Mouse (Mus musculus) liver, adult (tissue): Measurements from ENCODE around the gene Gm6657.

ENCODE experiments used
- GATA4 ChIP-seq: IDR thresholded peaks from 2 replicates; pipeline ENCODE4 v1.6.1; 2014; ENCODE audit warnings: mild to moderate bottlenecking, low read length; ENCODE audit not compliant: insufficient replicate concordance

Gm6657 gene

DNA sequence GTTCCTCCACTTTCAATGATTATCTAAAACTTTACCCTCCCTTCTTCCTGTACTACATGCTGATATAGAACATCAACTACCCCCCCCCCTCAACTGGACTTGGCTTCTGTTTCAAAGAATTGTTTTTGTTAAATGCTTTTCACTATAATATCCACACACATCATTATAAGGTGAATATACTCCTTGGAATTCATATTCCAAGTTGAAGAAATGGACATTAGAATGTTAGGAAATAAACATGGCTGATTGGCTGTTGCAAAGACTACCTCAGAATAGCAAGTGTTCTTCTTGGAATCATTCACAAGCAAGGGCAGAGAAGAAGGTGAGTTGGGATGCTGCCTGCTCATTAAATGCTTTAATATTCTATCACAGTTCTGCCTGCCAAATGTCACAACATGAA, at the start of gene Gm6657:
Gm6657 (plus strand) TSS at position 301 of the 400 bp plus-strand sequence.
- no peak for TF ChIP-seq GATA4

DNA sequence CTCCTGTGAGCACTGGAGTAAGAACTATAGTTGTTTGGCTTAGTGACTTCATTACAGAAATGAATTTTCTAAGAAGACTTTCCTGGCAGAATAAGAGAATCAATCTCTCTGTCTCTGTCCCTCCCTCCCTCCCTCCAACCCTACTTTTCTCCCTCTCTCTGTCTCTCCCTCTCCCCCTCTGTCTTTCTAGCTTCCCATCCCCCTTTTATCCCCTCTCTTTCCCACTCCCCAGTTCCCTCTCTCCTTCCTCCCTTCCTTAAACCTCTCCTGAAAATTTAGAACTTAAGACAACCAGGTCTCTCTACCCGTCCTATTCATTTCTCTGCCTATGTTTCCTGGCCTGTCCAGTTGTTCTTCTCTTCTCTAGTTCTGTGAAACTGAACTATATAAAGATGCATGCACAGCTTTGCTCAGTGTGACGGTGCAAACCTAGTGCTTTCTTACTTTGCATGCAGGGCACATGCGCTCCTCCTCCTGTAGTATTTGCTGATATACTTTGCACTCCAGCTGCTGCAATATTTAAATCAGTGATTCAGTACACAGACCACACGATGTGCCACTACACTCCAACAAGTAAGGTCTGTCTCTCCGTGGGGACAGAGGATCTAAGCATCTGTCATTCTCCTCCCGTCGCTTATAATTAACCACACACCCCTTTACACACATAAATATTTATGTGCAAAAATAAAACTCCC, 40.6 kb upstream of the Gm6657 start:
- TF ChIP-seq GATA4: no peak

DNA sequence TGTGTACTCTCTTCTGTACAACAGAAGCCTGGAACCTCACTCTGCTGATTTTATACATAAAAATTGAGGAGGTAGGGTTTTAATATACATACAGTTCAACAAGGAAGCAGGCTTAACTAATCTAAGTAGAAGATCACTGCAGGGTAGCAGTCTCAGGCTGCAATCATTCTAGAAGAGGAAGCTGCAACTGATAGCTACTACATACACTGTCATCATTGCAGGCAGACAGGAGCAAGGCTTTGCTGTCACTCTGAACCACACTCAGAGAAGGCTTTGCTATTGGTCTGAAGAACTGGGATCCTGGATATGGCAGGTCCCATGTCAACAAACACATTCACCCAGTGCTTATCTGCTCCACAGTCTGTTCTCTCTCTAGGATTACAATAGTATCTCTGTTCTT, 23.9 kb upstream of the Gm6657 start:
- no peak for TF ChIP-seq GATA4

DNA sequence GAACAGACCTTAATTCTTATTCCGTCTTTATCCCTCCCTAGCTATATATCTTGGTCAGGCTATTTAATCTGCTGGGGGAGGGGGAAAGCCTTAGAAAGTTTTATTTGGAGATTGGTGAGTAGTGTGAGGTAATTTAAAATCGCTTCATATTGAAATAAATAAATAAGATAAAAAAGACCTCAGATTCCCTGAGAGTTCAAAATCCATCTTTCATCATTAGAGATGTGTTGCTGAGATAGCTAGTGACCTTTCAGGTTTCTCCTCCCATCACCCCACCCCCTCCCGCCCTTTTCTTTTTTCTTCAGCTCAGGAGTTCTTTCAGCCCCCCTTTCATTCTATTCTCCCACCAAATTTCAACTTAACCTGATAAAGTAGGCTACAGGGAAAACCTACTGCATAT, 20.1 kb upstream of the Gm6657 start:
- TF ChIP-seq GATA4: peak; percentile 70; the same call in 1 of the 2 replicates

DNA sequence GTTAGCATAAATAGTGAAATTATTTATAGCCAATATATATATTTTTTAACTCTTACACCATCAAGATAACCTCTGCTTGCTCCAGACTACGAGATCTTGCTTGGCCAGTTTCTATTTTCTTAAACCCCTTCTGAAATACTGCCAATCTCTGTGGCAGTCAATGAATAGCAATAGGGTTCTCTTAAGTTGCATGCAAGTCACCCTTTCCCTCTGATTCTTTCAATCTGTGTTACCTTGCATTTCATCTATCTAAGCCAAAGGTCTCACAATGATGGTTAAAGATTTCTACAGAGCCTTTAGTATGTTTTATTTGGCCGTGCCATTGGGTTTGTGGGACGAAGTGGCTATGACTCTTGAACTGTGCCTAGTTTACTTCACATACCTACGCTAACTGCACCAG, 19.4 kb upstream of the Gm6657 start:
- no peak for TF ChIP-seq GATA4

DNA sequence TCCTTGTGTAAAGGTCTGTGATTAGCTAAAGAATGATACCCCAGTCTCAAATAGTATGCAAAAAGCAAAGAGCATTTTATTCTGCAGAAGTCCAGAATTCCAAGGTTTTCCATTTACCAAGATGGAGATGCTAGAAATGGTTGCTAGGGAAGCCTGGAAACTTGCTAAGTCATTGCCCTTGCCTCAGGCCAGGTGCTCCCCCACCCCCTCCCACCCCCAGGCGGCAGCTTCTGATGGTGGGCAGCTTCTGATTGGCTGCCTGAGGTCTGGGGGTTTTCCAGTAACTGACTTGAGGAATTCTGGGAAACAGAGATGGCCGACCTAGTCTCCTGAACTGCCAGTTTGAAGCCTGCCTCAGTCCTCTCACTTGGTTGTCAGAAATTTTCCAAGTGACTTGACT, 12.6 kb upstream of the Gm6657 start:
- TF ChIP-seq GATA4: no peak

GRCm38 (mm10) chr12:78195368-78195767, 1.3 kb downstream of the Gm6657 start:
- TF ChIP-seq GATA4: no peak

GRCm38 (mm10) chr12:78203646-78204045, 9.6 kb downstream of the Gm6657 start:
- TF ChIP-seq GATA4: no peak

DNA sequence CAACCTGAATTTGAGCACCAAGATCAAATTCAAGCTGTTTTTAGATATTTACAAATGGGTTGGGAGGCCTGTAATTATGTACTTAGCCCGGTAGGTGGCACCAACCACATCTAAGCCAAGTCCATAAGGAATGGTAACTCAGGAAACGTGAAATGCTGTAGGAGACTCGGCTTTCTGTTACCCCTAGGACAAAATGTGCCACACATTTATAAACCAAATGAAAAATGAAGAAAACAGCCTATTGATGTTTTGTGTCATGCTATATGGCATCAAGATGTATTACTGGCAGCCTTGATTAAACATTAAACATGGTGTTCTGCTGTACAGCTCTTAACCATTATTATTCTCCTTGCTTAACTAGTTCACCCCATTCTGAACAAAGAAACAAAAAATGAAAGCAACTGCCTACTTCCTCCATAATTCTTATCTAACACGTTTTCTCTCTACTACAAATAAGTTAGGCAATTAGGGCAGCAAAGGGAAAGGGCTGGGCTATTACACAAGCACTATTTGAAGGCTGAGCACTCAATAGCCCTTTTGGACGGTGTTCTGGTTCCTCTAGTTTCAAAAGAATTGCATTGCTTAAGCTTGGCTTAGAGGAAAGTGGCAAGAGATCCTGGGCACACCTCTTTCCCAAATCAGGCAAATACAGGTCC, 12.0 kb downstream of the Gm6657 start:
- TF ChIP-seq GATA4: no peak

DNA sequence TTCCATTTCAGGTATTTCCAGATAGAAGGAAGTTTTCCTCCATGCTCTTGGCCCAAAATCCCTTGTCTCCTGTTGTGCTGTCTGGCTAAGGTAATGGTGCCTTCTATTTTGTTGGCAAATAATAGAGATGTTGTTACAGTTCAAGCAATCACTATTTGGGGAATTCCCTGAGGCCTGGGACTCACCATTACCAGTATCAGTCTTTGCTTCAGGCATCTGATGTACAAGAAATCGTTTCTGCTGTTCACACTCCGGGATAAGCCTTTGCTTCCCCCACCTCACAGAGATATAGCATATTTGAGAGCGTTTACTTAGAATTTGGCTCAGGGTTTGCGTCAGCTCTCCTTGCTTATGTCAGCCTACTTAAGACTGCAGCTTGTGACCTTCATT, 12.5 kb downstream of the Gm6657 start:
- no peak for TF ChIP-seq GATA4

- no peak for TF ChIP-seq GATA4
These were observed 15.8 kb downstream of the Gm6657 start for GRCm38 (mm10) chr12:78209856-78210255.

DNA sequence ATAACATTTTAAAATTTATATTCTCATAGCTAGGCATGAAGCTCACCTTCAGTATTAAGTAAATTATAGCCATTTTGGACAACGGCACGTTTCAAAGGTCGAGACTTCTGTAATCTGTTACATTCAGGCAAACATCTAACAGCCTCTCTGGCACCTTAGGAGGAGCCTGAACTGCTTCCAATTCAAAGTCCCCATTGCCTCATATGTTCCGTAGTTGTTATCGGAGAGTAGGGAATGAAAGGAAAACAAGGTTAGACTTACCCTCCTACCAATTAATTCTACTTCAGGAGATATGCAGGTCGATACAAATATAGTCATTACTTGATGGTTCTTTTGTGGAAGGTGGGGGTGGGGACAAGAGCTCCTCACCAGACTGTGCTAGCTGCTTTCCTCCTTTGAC, 21.4 kb downstream of the Gm6657 start:
- TF ChIP-seq GATA4: peak; percentile 76; the same call in 1 of the 2 replicates

DNA sequence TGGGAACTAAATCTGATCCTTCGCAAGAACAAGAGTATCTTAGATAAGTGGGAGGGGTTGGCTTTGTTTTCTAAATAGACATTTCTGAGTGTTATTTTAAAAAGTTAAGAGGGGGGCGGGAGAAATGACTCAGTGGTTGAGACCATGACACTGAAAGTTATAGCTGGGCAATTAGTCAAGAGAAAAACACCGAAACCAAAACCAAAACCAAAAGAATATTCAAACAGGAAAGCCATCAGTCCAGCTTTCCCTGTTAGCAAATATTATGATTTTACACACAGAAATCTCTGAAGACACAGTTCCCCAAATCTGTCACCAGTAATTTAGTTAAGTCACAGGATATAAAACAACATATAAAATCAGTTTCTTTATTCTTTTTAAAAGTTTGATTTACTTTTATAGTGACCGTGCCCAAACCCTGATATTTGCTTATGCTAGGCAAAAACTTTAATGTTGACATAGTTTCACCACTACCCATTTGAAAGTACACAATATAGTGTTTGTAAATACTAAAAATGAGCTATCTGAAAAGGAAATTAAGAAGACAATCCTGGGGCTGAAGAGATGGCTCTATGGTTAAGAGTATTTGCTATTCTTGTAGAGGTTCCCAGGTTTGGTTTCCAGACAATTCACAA, 25.3 kb downstream of the Gm6657 start:
- no peak for TF ChIP-seq GATA4

DNA sequence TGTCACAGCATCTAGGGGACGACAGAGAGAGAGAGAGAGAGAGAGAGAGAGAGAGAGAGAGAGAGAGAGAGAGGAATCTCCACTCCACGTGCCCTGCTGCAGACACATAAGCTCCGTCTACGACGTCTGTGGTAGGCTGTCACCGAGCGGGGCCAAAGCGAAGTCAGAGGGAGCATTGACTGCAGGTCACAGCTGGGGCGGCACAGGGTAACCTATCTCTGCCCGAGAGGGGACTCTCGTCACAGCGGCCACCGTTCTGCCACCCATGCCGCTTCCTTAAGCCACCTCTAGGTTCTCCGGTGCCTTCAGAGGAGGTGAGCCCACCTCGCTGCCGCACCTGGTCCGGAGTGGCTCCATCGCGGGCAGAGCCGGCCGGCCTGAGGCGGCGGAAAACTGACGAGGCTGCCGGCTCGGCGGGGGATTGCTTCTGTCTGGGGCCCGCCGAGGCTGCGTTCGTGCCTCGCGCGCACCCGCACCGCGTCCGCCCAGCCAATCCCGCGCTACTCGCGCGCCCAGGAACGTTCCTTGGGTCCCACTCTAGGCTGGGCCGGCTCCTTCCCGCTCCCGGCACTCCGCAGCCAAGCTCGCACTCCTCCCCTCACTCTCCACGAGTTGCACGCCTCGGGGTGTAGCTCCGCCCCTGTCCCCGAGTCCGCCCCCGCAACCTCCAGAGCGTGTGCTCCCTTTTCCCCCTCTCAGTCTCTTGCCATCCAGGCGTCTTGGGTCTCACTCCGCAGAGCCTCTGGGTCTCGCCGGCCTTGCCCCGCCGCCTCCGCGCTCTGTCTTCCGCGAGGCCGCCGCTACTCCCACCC, 31.9 kb downstream of the Gm6657 start, which contains the start of gene Gphn:
Gphn (plus strand) TSS at position 673 of the 812 bp plus-strand sequence.
- TF ChIP-seq GATA4: no peak

DNA sequence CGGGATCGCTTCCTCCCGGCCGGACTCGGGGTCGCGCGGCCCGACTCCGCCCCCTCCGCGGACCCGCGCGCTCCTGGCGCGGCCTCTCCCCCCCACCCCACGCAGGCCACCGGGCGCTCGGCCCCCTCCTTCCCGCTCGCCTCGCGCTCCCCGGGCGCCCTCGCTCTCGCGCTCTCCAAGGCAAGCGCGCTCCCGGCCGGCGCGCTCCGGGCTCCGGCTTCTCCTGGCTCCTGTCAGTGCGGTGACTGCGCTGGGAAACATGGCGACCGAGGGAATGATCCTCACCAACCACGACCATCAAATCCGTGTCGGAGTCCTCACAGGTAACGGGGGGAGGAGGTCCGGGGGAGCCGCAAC, 32.5 kb downstream of the Gm6657 start:
- no peak for TF ChIP-seq GATA4
